Mouse (Mus musculus): ENCODE measurements around the gene Dok3. TPM values are rescaled to one million over a fixed set of nuclear protein-coding genes. Genes with fewer than 3 reads are reported as not detected.
A peak's percentile ranks its signal among the peaks of the same experiment; 100 is the strongest.

The Dok3 gene
- polyA plus RNA-seq, 1 experiment from 2014 or later = 4.2 TPM

DNA sequence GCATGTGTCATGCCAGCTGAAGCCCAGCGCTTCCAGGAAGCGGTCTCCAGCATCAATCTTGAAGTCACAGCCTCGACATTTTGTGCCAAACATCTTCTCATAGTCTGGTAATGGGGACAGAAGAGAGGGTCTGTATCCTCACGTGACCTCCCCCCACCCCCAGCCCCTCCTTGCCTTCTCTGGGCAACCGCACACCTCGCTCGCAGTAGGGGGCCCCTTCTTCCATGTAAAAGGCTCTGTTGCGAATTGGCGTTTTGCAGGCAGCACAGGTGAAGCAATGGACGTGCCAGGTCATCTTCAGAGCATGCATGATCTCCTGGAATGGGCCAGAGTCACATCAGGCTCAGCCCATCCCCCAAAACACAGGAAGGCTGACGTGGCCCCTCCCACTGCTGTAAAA is 30.2 kb downstream of the Dok3 start:
- Histone ChIP-seq H3K4me2 (no peak overlapping the region), H3K36me3 (peaks cover 51% of the 10 kb centered on the region), H3K4me1 (replicated peaks) (peaks cover 34% of the 10 kb centered on the region), H3K27me3 (no peaks in the 10 kb centered on the region), H3K4me3 (no peak overlapping the region), H3K27ac (replicated peaks) (no peak overlapping the region), H3K9me3 (no peaks in the 10 kb centered on the region), H3K9ac (no peak overlapping the region)
- no peak for ATAC-seq (ENCODE audit: low read depth)
- WGBS = 57% methylated on average over 11 of the region's 11 CpGs

DNA sequence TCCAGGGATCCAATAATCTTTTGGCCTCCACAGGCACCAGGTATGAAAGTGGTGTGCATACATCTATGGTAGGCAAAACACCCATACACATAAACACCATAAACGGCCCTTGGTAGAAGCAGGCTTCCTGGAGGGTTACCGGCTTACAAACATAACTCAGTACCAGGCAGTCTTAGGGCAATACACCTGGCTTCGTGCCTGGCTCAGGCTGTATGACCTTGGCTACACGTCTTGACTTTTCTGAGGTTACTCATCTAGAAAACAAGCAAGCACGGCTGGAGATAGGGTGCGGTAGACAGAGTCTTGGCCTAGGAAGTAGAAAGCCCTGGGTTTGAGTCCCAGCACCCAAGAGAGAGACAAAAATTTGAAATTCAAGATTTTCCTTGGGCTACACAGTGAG is 32.4 kb downstream of the Dok3 start:
- no peaks in the 10 kb centered on the region for H3K9me3 ChIP-seq
- no peak overlapping the region for H3K4me2 ChIP-seq
- no peaks in the 10 kb centered on the region for H3K27me3 ChIP-seq
- H3K4me3 ChIP-seq = no peak overlapping the region
- no peak overlapping the region for H3K27ac ChIP-seq (replicated peaks)
- no peak for ATAC-seq (ENCODE audit: low read depth)
- no peak overlapping the region for H3K9ac ChIP-seq
- peaks cover 29% of the 10 kb centered on the region for H3K36me3 ChIP-seq
- 85% methylated on average over 6 of the region's 6 CpGs for WGBS
- H3K4me1 ChIP-seq (replicated peaks) = peaks cover 34% of the 10 kb centered on the region

DNA sequence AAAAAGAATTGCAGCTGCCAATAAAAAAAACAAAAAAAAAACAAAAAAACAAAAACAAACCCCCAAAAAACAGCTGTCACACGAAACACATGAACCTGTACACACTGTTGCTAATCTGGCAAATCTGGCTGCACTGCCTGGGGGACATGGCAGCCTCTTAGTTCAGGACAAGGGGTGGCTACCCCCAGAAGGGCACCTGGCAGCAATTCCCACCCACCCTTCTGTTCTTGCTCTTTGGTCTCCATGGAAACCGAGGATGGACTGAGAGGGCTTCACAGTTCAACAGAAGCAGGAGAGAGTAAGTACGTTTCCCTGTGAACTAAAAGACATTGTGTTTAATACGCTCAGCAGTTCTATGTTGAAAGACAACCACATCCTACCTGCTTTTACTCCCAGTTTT is 33.4 kb downstream of the Dok3 start:
- Histone ChIP-seq H3K27ac (replicated peaks) (no peak overlapping the region), H3K4me2 (no peak overlapping the region), H3K27me3 (no peaks in the 10 kb centered on the region), H3K4me1 (replicated peaks) (peaks cover 34% of the 10 kb centered on the region), H3K9me3 (no peaks in the 10 kb centered on the region), H3K9ac (no peak overlapping the region), H3K36me3 (peaks cover 22% of the 10 kb centered on the region), H3K4me3 (no peak overlapping the region)
- ATAC-seq (ENCODE audit: low read depth) = no peak
- WGBS = 25% methylated on average over 4 of the region's 4 CpGs

DNA sequence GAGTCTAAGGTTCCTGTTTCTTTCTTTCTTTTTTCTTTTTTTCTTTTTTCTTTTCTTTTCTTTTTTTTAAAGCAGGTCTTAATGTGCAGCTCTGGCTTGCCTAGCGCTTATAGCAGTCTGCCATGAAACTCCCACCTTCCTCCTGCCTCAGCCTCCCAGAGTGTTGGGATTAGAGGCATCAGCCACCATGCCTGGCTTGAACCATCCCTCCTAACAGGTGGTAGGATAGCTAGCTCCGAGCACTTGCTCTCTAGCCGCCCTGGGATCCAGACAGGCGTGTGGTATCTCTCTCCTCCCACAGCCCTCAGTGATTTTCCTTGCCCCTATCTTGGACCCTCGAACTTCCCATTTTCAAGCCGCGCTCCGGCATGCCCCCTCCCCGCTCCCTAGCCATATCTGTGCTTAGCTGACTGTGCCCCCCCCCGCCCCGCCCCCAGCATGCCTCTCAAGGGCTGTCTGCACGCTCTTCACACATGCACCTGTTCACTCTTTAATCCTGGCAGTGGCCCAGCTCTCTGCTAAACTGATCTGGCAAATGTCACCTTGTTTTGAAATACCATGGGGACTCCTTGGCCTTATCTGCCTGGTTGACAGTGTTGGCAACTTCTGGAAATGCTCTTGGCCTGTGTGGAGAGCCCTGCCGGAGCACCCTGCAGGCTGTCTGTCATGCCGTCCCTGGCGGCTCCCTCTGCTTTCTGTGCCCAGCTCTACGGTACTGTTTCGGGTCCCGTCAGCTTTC is 34.0 kb downstream of the Dok3 start:
- Histone ChIP-seq H3K36me3 (peaks cover 16% of the 10 kb centered on the region), H3K4me3 (no peak overlapping the region), H3K27ac (replicated peaks) (no peak overlapping the region), H3K4me1 (replicated peaks) (peaks cover 34% of the 10 kb centered on the region), H3K4me2 (no peak overlapping the region), H3K9ac (peak overlapping the region; percentile 38; the same call in 1 of the 2 replicates), H3K9me3 (no peaks in the 10 kb centered on the region), H3K27me3 (no peaks in the 10 kb centered on the region)
- ATAC-seq (ENCODE audit: low read depth) = no peak
- WGBS = 22% methylated on average over 18 of the region's 18 CpGs

DNA sequence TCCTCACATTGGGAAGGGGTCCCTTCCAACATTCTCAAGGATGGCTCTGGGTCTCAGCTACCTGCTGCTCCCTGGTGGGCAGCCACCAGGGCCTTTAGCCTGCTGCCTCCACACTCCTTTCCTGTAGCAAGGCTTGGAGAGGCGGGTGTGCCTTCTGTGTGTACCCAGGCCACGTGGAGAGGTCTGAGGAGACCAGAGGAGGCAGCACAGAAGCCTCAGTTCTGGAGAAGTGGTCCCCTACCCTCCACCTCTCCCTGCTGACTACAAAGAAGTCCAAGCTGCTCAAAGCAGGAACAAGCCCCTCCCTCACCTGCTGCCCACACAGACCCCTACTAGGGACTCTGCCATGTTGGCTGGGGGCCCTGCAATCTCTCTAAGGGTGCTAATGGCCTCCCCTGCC is 34.8 kb downstream of the Dok3 start:
- H3K27me3 ChIP-seq = no peaks in the 10 kb centered on the region
- H3K27ac ChIP-seq (replicated peaks) = no peak overlapping the region
- H3K9ac ChIP-seq = no peak overlapping the region
- H3K4me2 ChIP-seq = no peak overlapping the region
- H3K9me3 ChIP-seq = no peaks in the 10 kb centered on the region
- whole genome bisulfite sequencing = 26% methylated on average over 2 of the region's 2 CpGs
- peaks cover 34% of the 10 kb centered on the region for H3K4me1 ChIP-seq (replicated peaks)
- H3K36me3 ChIP-seq = peaks cover 14% of the 10 kb centered on the region
- no peak overlapping the region for H3K4me3 ChIP-seq
- ATAC-seq (ENCODE audit: low read depth) = no peak

DNA sequence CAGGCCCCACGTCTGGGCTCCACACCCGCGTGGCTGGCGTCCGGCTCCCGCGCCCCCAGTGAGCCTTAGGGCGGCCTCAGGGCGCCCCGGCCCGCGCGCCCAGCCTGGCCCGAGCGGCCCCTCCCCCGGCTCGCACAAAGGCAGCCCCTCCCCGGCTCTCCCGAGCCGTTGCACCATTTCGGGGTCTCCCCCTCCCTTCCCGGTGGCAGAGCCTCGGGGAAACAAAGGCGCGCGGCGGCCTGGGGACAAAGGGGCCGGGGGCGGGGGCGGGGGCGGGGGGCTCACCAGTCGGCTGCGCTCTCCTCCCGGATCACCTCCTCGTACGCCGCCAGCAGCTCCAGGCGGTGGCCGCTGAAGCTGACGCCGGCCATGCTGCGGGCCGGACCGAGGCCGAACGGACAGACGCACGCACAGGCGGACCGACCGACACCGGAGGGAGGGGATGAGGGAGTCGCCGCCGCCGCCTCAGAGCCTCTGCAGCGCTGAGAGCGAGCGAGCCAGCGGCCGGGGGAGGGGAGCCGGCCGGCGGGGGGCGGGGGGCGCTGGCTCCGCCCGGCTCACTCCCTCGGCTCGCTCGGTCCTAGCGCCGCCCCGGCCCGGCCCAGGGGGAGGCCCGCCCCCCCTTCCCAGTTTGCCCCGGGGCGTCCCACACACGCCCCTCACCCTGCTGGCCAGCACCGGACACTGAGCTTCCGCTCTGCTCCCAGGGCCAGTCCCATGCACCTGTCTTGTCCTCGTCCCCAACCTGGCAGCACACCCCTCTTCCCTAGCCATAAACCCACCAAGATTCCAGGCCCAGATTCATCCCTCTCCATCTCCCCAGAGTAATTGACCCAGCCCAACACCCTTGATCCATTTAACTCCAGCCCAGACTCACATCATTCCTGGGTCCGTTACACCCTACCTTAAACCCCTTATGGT is 41.3 kb downstream of the Dok3 start, which contains the start of gene Dbn1:
Gene Dbn1 (minus strand): TSS at position 534 of the 921 bp plus-strand sequence.
- under 1% methylated on average over 80 of the region's 83 CpGs for WGBS
- Histone ChIP-seq H3K4me1 (replicated peaks) (peaks cover 49% of the 10 kb centered on the region), H3K9me3 (no peaks in the 10 kb centered on the region), H3K4me3 (peak within 1 kb of the TSS; percentile 99), H3K27ac (replicated peaks) (peak within 1 kb of the TSS; percentile 99), H3K4me2 (peak within 1 kb of the TSS; percentile 100), H3K36me3 (peaks cover 3% of the 10 kb centered on the region), H3K27me3 (no peaks in the 10 kb centered on the region), H3K9ac (peak within 1 kb of the TSS; percentile 100)
- peak; percentile 85 for ATAC-seq (ENCODE audit: low read depth)

DNA sequence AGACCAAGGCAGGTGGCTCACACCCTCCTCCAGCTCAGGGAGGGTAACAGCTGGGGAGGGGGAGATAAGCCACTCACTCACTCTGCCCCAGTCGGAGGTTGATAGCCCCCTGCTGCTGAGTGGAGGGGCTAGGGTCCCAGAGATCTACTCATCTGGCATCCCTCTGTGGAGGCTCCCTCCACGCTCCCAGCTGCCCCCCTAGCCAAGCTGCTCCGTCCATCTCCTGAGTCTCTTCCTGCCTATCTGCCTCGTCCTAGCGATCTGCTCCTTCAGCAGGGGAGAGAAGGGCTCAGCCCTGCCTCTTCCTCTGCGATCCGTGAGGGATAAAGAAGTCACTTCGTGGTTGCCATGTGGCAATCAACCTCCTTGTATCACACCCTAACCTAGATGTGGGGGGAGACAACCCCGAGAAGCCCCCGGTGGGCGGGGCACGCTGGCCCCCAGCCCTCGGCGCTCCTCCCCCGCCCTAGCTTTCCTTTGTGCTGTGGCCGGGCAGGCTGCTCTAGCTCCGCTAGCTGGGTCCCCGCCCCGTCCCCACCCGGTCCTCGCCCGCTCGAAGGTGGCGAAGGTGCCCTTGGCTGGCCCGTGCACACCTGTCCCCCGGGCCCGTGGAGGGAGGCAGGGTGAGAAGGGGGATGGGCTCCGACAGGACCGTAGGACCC is 42.0 kb downstream of the Dok3 start:
- peak overlapping the region; percentile 100 for H3K4me2 ChIP-seq
- ATAC-seq (ENCODE audit: low read depth) = peak; percentile 51
- WGBS = 1% methylated on average over 27 of the region's 29 CpGs
- H3K4me3 ChIP-seq = peak overlapping the region; percentile 99
- H3K4me1 ChIP-seq (replicated peaks) = peaks cover 57% of the 10 kb centered on the region
- no peaks in the 10 kb centered on the region for H3K27me3 ChIP-seq
- H3K9ac ChIP-seq = peak overlapping the region; percentile 100
- peaks cover 11% of the 10 kb centered on the region for H3K36me3 ChIP-seq
- no peaks in the 10 kb centered on the region for H3K9me3 ChIP-seq
- peak overlapping the region; percentile 99 for H3K27ac ChIP-seq (replicated peaks)

DNA sequence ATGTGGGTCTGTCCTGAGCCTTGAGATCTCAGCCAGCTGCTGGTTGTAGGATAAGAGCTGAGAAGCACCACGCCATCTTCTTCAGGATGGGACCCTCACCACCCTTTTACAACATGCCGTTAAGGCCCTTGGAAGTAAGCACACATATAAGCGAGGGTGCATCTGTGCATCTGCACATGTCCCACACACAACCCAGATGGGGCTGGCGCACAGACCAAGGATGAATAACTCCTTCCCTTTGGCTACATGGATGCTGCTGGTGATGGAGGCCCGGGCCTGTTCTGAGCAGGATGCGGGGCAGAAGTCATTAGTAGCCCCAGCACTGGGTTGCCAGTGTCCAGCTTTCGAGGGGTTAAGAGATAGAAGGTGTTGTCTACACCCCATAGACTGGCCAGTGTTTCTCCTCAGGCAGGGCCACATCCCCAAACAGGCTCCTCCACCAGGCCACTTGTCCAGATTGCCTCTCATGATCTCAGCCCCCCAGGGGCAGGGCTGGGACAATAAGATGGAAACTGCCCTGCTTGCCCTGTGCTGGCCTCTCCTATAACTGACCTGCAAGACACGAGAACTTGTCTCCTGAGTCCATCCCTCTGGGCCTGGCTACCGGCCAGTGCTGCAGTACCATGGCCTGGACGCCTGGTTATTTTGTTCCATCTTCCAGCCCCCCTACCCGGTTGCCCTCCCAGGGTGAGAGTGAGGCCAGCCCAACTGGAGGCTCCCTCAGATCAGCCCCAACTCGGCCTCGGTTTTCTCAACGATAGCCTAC is 42.9 kb downstream of the Dok3 start:
- Histone ChIP-seq H3K27ac (replicated peaks) (peak overlapping the region; percentile 99), H3K27me3 (no peaks in the 10 kb centered on the region), H3K9ac (peak overlapping the region; percentile 100), H3K4me2 (peak overlapping the region; percentile 100), H3K36me3 (peaks cover 19% of the 10 kb centered on the region), H3K4me3 (peak overlapping the region; percentile 99), H3K9me3 (no peaks in the 10 kb centered on the region), H3K4me1 (replicated peaks) (peaks cover 62% of the 10 kb centered on the region)
- ATAC-seq (ENCODE audit: low read depth) = no peak
- WGBS = 21% methylated on average over 14 of the region's 14 CpGs

DNA sequence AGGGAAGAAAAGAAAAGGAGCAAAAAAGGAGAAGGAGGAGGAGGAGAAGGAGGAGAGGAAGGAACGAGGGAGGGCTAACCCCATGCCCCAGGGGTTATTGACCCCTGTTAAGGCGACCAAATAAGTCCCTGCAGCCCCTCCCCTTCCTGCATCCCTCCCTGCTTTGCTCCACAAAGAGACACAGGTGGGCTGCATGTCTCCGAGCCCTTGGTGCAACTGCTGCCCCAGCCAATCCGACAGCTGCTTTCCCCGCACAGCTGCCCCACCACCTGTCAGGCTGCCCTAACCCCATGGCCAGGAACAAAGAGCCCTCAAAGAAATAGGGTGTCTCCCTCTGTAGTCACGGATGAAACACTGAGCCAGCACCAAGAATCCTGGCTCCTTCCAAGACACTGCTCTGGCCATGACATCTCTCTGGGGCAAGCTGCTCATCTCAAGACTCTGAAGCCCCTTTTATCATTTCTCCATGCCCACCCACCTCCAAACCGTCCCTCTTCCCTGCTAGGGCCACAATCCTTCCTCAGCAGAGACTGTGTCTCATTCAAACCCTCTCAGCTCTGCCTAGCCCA is 44.5 kb downstream of the Dok3 start:
- Histone ChIP-seq H3K27me3 (no peaks in the 10 kb centered on the region), H3K4me2 (peak overlapping the region; percentile 100), H3K4me3 (peak overlapping the region; percentile 99), H3K27ac (replicated peaks) (peak overlapping the region; percentile 99), H3K9me3 (no peaks in the 10 kb centered on the region), H3K36me3 (peaks cover 35% of the 10 kb centered on the region), H3K4me1 (replicated peaks) (peaks cover 62% of the 10 kb centered on the region), H3K9ac (peak overlapping the region; percentile 100)
- ATAC-seq (ENCODE audit: low read depth) = no peak
- 20% methylated on average over 7 of the region's 7 CpGs for WGBS

DNA sequence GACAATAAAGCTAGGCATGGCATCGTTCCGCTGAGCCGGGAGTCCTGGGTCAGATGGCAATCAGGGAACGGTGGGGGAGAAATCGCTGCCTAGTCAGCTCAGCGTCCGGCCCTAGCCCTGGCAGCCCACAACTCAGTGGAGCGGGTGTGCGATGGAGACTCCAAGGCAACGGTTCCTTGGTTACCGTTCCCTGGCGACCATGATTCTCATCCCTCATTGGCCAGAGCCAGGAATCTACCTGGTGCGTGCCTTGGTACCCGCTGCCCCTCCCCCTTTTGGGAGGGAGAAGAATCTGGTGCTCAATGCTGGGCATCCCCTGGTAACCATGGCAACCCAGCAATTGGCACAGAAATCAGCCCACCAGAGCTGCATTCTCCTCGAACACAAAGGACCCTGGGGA is 45.5 kb downstream of the Dok3 start:
- Histone ChIP-seq H3K9me3 (no peaks in the 10 kb centered on the region), H3K27ac (replicated peaks) (peak overlapping the region; percentile 99), H3K4me1 (replicated peaks) (peaks cover 59% of the 10 kb centered on the region), H3K4me3 (peak overlapping the region; percentile 99), H3K9ac (peak overlapping the region; percentile 100), H3K36me3 (peaks cover 45% of the 10 kb centered on the region), H3K4me2 (peak overlapping the region; percentile 100), H3K27me3 (no peaks in the 10 kb centered on the region)
- 6% methylated on average over 15 of the region's 15 CpGs for WGBS
- peak; percentile 71 for ATAC-seq (ENCODE audit: low read depth)

DNA sequence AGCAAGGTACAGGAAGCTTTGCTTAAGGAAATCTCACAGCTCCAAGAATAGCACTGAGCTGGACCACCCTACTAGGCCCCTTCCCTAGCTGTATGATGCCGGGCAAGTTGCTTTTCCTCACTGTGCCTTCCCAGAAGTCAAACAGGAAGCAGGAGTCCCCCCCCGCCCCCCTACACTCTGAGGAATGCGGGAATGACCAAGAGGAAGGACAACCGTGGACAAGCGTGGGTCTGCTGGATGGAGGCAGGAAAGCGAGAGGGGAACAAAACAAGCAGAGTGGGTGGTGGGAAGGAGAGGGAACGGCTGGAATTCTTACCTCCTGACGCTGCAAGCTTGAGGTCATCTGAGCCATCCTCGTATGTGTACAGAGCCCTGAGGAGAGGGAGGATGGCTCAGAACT is 46.0 kb downstream of the Dok3 start:
- H3K27ac ChIP-seq (replicated peaks) = peak overlapping the region; percentile 99
- peaks cover 54% of the 10 kb centered on the region for H3K4me1 ChIP-seq (replicated peaks)
- H3K9ac ChIP-seq = peak overlapping the region; percentile 100
- 35% methylated on average over 9 of the region's 9 CpGs for WGBS
- peaks cover 50% of the 10 kb centered on the region for H3K36me3 ChIP-seq
- H3K9me3 ChIP-seq = no peaks in the 10 kb centered on the region
- no peaks in the 10 kb centered on the region for H3K27me3 ChIP-seq
- ATAC-seq (ENCODE audit: low read depth) = no peak
- H3K4me2 ChIP-seq = peak overlapping the region; percentile 100
- peak overlapping the region; percentile 99 for H3K4me3 ChIP-seq
